Mouse (Mus musculus) intestine, postnatal 0 days (tissue): Measurements from ENCODE around the gene Heg1. TPM values are rescaled to one million over a fixed set of nuclear protein-coding genes. Genes with fewer than 3 reads are reported as not detected.

Source experiments
- ATAC-seq: fragments of 200-750 bp; cut with Nextera tagmentation; 2 replicates; pipeline ENCODE4 v1.8.0; 2017; ENCODE audit warnings: mild to moderate bottlenecking, moderate TSS enrichment, moderate library complexity
- H3K27ac ChIP-seq: fragments of 300-500 bp; sonication (generic); 2 replicates; pipeline ENCODE4 v1.5.1; 2014; ENCODE audit warnings: mild to moderate bottlenecking, low read depth, low read length, moderate library complexity
- H3K27me3 ChIP-seq: fragments of 300-500 bp; sonication (generic); replicated peaks from 2 replicates; pipeline ENCODE4 v1.6.1; 2014; ENCODE audit warnings: low read length, mixed read lengths; ENCODE audit not compliant: control insufficient read depth, insufficient read depth
- H3K36me3 ChIP-seq: fragments of 300-500 bp; sonication (generic); 2 replicates; pipeline ENCODE4 v1.6.1; 2014; ENCODE audit warnings: mild to moderate bottlenecking, moderate library complexity; ENCODE audit not compliant: control insufficient read depth, insufficient read depth
- H3K4me1 ChIP-seq: fragments of 300-500 bp; sonication (generic); replicated peaks from 2 replicates; pipeline ENCODE4 v1.6.1; 2014; ENCODE audit warnings: antibody characterized with exemption, low read length, mixed read lengths; ENCODE audit not compliant: control insufficient read depth, insufficient read depth
- H3K4me2 ChIP-seq: fragments of 300-500 bp; sonication (generic); replicated peaks from 2 replicates; pipeline ENCODE4 v1.6.1; 2014; ENCODE audit warnings: low read depth, mild to moderate bottlenecking, moderate library complexity
- H3K4me3 ChIP-seq: fragments of 300-500 bp; sonication (generic); 2 replicates; pipeline ENCODE4 v1.5.1; 2014; ENCODE audit warnings: low read depth, low read length
- H3K9ac ChIP-seq: fragments of 300-500 bp; sonication (generic); 2 replicates; pipeline ENCODE4 v1.6.1; 2014; ENCODE audit warnings: mild to moderate bottlenecking, low read depth, low read length
- H3K9me3 ChIP-seq: fragments of 300-500 bp; sonication (generic); 2 replicates; pipeline ENCODE4 v1.6.1; 2016; ENCODE audit warnings: mixed run types; ENCODE audit not compliant: control insufficient read depth
- CTCF ChIP-seq: sonication (generic); IDR thresholded peaks from 2 replicates; pipeline ENCODE4 v1.5.1; 2016; ENCODE audit warnings: low read depth, mild to moderate bottlenecking, control low read depth, antibody characterized with exemption, moderate library complexity
- WGBS: fragments of 180-500 bp; shearing (Covaris S2); extraction: QIAGEN DNeasy Blood & Tissue Kit; methylation state at CpG from one replicate; pipeline ENCODE4 v1.1.7; 2014; 5-methylcytosine and 5-hydroxymethylcytosine counted together
- polyA plus RNA-seq: library from polyadenylated mRNA; unstranded; fragments of >200 nt; fragmentation: Nextera tagmentation; extraction: Ambion mirVana; gene quantifications from 2 replicates; pipeline ENCODE4 v1.2.1, GENCODE M21; 2015

Heg1 gene
- polyA plus RNA-seq, 1 experiment from 2014 or later: 11.6 TPM

DNA sequence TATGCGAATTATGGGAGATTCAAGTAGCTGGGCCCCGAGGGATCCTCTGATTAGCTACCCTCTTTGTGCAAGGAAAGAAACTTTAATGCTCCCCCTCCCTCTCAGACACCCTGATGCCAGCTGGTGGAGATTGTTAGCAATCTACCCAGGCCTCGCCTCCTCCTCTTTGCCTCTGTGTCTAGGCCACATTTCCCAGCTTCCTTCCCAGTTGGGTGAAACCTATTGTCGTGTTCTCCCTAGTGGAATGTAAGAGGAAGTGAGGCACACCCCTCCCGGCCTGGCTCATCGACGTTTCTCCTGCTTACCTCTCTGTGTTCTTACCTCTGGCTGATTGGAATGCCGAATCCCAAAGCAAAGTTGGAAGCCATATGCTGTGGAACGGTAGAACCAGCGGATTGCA, 3.4 kb upstream of the Heg1 start:
- Histone ChIP-seq H3K4me1 (peaks cover 6% of the 10 kb centered on the region; the same call in 1 of the 2 replicates), H3K27ac (no peak overlapping the region), H3K9ac (no peak overlapping the region), H3K4me2 (no peak overlapping the region), H3K4me3 (no peak overlapping the region), H3K9me3 (no peaks in the 10 kb centered on the region), H3K27me3 (no peaks in the 10 kb centered on the region), H3K36me3 (no peaks in the 10 kb centered on the region)
- no peak for ATAC-seq
- no peak for TF ChIP-seq CTCF
- WGBS: 49% methylated on average over 10 of the region's 10 CpGs

DNA sequence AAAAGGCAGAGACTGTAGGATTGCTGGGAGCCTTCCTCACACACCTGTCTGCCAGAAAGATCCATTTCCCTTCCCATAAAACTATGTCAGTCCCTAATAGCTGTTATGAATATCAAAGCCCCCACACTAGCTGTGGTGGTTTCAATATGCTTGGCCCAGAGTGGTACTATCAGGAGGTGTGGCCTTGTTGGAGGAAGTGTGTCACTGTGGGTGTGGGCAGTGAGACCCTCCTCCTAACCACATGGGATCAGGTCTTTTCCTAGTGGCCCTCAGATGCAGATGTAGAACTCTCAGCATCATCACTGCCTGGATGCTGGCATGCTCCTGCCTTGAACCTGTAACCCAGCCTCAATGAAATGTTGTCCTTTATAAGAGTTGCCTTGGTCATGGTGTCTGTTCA, 2.5 kb upstream of the Heg1 start:
- no peak overlapping the region for H3K4me3 ChIP-seq
- no peak for ATAC-seq
- 0 out of 2 replicates have a peak, but pooled peaks cover 2% of the 10 kb centered on the region for H3K4me1 ChIP-seq
- no peak for TF ChIP-seq CTCF
- H3K36me3 ChIP-seq: no peaks in the 10 kb centered on the region
- H3K27me3 ChIP-seq: no peaks in the 10 kb centered on the region
- no peak overlapping the region for H3K9ac ChIP-seq
- no peak overlapping the region for H3K4me2 ChIP-seq
- H3K27ac ChIP-seq: no peak overlapping the region
- no peaks in the 10 kb centered on the region for H3K9me3 ChIP-seq

DNA sequence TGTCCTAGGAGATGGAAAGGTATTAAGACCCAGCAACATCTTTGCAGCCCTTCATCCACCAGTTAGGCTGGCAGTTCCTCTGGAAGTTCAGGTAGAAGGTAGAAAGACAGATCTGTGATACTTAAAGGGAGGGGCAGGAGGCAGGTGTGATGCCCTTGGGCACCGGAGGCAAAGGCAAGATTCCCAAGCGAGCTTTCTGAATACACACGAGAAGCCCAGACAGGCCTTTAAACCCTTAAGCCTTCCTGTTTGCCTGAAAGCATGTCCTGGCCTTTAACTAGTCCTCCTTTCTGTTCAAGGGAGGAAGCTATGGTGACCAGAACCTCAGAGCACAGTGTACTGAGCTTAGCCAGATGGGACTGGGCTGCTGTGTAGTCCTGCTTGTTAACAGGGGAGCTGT, 1.5 kb upstream of the Heg1 start:
- WGBS: 71% methylated on average over 3 of the region's 3 CpGs
- no peak overlapping the region for H3K4me3 ChIP-seq

DNA sequence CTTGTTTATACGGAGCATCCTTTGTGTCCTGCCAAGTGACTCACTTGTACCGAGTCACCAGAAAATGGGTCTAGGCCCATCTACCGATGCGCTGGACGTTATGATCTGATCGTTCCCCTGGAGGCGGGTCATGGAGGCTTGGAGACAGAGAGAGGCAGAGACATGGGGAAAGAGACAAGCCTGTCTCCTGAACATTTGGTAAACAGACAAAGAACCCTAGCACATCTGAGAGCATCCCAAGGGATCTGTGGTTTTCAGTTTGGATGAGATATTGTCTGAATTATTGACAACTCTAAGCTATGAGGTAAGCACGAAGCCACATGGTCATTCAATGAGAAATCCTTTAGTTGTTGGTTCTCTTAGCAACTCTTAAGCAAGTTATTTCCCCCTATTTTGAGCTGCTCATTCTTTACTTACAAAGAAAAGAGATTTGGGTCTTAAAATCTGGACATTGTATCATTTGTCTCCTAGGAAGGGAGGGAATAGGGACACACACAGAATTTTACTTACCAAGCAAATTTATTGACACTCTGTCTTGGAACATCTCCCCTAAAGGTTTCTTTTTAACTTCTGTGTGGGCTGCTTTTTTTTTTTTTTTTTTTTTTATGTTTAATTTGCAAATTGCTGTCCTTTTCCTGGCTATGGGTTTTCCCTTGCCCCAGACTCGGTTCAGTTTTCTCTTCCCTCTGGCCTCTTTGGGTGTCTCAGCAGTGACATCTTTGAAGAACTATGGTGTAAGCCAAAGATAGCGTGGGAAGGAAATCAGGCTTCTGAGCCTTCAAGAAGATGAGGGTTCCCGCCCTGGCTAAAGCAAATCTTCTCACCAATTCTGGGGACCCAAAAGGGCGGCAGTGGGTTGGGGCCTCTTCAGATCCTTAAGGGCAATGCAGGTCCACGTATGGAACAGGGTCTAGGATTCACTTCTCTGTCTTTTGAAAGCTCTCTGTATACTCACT, 686 bp upstream of the Heg1 start:
- no peak for ATAC-seq
- 73% methylated on average over 13 of the region's 13 CpGs for WGBS
- no peak for TF ChIP-seq CTCF
- Histone ChIP-seq H3K4me2 (peak overlapping the region; percentile 98), H3K27me3 (no peaks in the 10 kb centered on the region), H3K36me3 (no peaks in the 10 kb centered on the region), H3K4me1 (no peaks in the 10 kb centered on the region), H3K9ac (peak overlapping the region; percentile 79; the same call in 1 of the 2 replicates), H3K27ac (peak overlapping the region; percentile 68), H3K4me3 (peak overlapping the region; percentile 74), H3K9me3 (no peaks in the 10 kb centered on the region)

More for the DNA sequence above, 1.5 kb upstream of the Heg1 start:
- no peaks in the 10 kb centered on the region for H3K9me3 ChIP-seq
- H3K27me3 ChIP-seq: no peaks in the 10 kb centered on the region
- no peak for TF ChIP-seq CTCF
- H3K4me1 ChIP-seq: no peaks in the 10 kb centered on the region
- H3K27ac ChIP-seq: no peak overlapping the region
- no peak for ATAC-seq
- H3K36me3 ChIP-seq: no peaks in the 10 kb centered on the region
- H3K9ac ChIP-seq: no peak overlapping the region
- H3K4me2 ChIP-seq: no peak overlapping the region

DNA sequence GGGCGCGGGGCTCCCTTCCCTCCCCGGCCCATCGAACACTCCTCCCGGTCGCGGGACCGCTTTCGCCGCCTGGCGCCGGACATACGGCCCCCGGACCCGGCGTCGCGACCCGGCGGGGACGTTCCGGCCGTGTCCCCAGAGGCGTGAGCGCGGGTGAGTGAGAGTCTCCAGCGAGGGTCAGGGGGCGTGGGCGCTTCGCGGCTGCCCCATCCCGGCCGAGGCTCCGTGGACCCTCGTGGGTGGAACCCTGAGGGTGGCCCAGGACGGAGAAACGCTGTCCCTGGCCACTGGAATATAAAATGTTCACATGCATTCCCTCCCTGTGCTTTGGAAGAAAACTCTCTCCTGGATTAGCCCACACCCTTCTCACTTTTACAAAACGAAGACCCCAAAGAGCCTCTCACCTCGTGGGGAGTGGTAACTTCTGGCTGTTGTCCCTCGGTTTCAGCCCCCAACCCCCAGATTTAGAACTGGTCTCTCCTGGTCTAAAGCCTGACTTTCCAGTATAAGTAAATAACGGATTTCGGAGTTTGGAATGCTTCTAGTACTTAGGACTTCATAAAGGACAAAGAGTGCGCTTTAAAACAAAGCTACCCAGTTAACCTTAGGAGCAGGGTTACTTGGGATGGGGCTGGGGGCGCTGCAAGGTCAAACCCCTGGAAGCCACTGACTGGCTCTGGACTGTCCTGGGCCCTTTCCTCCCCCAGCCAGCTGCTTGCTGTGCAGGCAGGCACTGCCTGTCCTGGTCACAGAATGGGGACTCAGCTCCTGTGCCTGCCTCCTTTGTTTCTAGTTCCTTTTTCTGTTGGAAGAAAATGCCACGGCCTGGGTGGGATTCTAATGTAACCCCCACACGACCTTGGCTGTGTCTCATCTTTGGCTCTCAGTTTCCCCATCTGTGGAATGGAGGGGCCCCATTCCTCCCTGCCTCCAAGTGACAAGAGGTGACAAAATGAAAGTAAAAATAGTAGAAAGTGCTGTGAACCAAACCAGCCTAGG, 832 bp downstream of the Heg1 start:
- peak overlapping the region; percentile 79 for H3K9ac ChIP-seq
- H3K27ac ChIP-seq: peak overlapping the region; percentile 68; the same call in 1 of the 2 replicates
- no peaks in the 10 kb centered on the region for H3K9me3 ChIP-seq
- peak overlapping the region; percentile 98 for H3K4me2 ChIP-seq
- peak; percentile 20; the same call in 1 of the 2 replicates for ATAC-seq
- H3K27me3 ChIP-seq: no peaks in the 10 kb centered on the region
- H3K36me3 ChIP-seq: no peaks in the 10 kb centered on the region
- H3K4me1 ChIP-seq: no peaks in the 10 kb centered on the region
- H3K4me3 ChIP-seq: peak overlapping the region; percentile 74
- WGBS: 2% methylated on average over 46 of the region's 46 CpGs
- TF ChIP-seq CTCF: 0 out of 2 replicates have a peak, but pooled peaks have one; percentile 19

DNA sequence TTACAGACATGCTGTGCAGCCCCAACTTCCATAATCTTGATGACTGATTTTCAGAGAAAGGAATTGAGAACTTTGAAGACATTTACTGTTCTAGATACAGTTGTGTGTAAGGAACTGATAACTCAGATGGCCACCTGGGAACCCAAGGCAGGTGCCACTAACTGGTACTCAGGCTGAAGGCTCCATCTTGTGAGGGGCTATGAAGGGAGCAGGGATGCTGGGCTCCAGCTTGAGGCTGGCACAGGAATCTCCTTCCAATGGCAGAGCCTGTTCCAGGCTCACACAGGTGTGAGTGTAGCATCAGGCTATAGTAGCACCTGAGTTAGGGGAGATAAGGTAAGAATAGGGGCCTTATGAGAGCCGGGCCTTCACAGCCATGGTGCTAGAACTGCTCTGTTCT, 1.9 kb downstream of the Heg1 start:
- H3K9me3 ChIP-seq: no peaks in the 10 kb centered on the region
- no peak for TF ChIP-seq CTCF
- H3K4me1 ChIP-seq: no peaks in the 10 kb centered on the region
- peak overlapping the region; percentile 74 for H3K4me3 ChIP-seq
- H3K36me3 ChIP-seq: no peaks in the 10 kb centered on the region
- H3K27ac ChIP-seq: no peak overlapping the region
- WGBS: 59% methylated on average over 1 of the region's 1 CpGs
- ATAC-seq: no peak
- H3K4me2 ChIP-seq: peak overlapping the region; percentile 98
- no peak overlapping the region for H3K9ac ChIP-seq
- no peaks in the 10 kb centered on the region for H3K27me3 ChIP-seq
